Mouse (Mus musculus): Measurements from ENCODE around the gene Ak7. TPM values are rescaled to one million over a fixed set of nuclear protein-coding genes. Genes with fewer than 3 reads are reported as not detected.

Ak7 gene
- total RNA-seq (2021): under 1 TPM; 0.25 to 0.68 TPM
- long read RNA-seq, experiment 1: 0 reads
- long read RNA-seq, experiment 2, partial matches to known transcripts: 1 of 1 reads
- long read RNA-seq, experiment 2, other reads (novel, unspliced or antisense): 0 of 1 reads

GRCm38 (mm10) chr12:105705799-105706487 is at the start of gene Ak7:
Gene Ak7, plus strand, starts transcription at chr12:105705976.
- TF ChIP-seq CTCF (IDR thresholded peaks at IDR 0.05): no peak
- peak in 1 of 2 experiments; percentile 17 for DNase-seq (ENCODE audit: extremely low spot score in 1 of 2, low spot score in 2 of 2)
- Histone ChIP-seq H3K27ac (no peak within 1 kb of the TSS), H3K4me3 (no peak within 1 kb of the TSS)
- intact Hi-C loops (cut with DNase I): no loop called here

- TF ChIP-seq CTCF (IDR thresholded peaks at IDR 0.05): no peak
- intact Hi-C loops (cut with DNase I): no loop called here
- H3K27ac ChIP-seq: no peak overlapping the region
- no peak for DNase-seq (ENCODE audit: extremely low spot score in 1 of 2, low spot score in 2 of 2)
- H3K4me3 ChIP-seq: no peak overlapping the region
Measured at GRCm38 (mm10) chr12:105676274-105676673, 29.5 kb upstream of the Ak7 start.

- no peak for DNase-seq (ENCODE audit: extremely low spot score in 1 of 2, low spot score in 2 of 2)
- TF ChIP-seq CTCF (IDR thresholded peaks at IDR 0.05): no peak
- no peak overlapping the region for H3K27ac ChIP-seq
- H3K4me3 ChIP-seq: no peak overlapping the region
- intact Hi-C loops (cut with DNase I): no loop called here
Measured at GRCm38 (mm10) chr12:105678211-105678610, 27.6 kb upstream of the Ak7 start.

GRCm38 (mm10) chr12:105678762-105679161 is 27.0 kb upstream of the Ak7 start:
- Histone ChIP-seq H3K27ac (no peak overlapping the region), H3K4me3 (no peak overlapping the region)
- intact Hi-C loops (cut with DNase I): no loop called here
- TF ChIP-seq CTCF (IDR thresholded peaks at IDR 0.05): no peak
- no peak for DNase-seq (ENCODE audit: extremely low spot score in 1 of 2, low spot score in 2 of 2)

- no peak; the same call in 1 of the 2 replicates for TF ChIP-seq CTCF (IDR thresholded peaks at IDR 0.05)
- intact Hi-C loops (cut with DNase I): loop anchor here (2.0 kb wide), 1 partner anchor 101 kb away; the partner anchor contains the start of gene Papola
- peak within 1 kb of the TSS; percentile 96 for H3K27ac ChIP-seq
- peak within 1 kb of the TSS; percentile 86 for H3K4me3 ChIP-seq
- DNase-seq (ENCODE audit: extremely low spot score in 1 of 2, low spot score in 2 of 2): peak; percentile 23 to 28
Measured at GRCm38 (mm10) chr12:105683933-105684901, 21.6 kb upstream of the Ak7 start, which contains the start of gene Gskip. Gene Gskip, plus strand, starts transcription at chr12:105684829.

- TF ChIP-seq CTCF (IDR thresholded peaks at IDR 0.05): no peak
- peak; percentile 94 to 96 for DNase-seq (ENCODE audit: extremely low spot score in 1 of 2, low spot score in 2 of 2)
- Histone ChIP-seq H3K27ac (peak within 1 kb of the TSS; percentile 96), H3K4me3 (peak within 1 kb of the TSS; percentile 86)
- intact Hi-C loops (cut with DNase I): loop anchor here (2.0 to 5.0 kb wide), 2 partner anchors 37 to 100 kb away; partner anchors contain the start of gene Papola
Measured at GRCm38 (mm10) chr12:105685001-105685691, 20.6 kb upstream of the Ak7 start, which contains the start of gene Atg2b. Gene Atg2b, minus strand, starts transcription at chr12:105685211.

- DNase-seq (ENCODE audit: extremely low spot score in 1 of 2, low spot score in 2 of 2): no peak
- TF ChIP-seq CTCF (IDR thresholded peaks at IDR 0.05): no peak
Measured at GRCm38 (mm10) chr12:105686791-105687190, 19.0 kb upstream of the Ak7 start.

GRCm38 (mm10) chr12:105687416-105687815 is 18.4 kb upstream of the Ak7 start:
- Histone ChIP-seq H3K4me3 (no peak overlapping the region), H3K27ac (no peak overlapping the region)
- DNase-seq (ENCODE audit: extremely low spot score in 1 of 2, low spot score in 2 of 2): no peak
- TF ChIP-seq CTCF (IDR thresholded peaks at IDR 0.05): no peak
- intact Hi-C loops (cut with DNase I): loop anchor here (5.0 kb wide), 1 partner anchor 35 kb away; no protein-coding TSS in a partner anchor

More at GRCm38 (mm10) chr12:105686791-105687190, 19.0 kb upstream of the Ak7 start:
- H3K4me3 ChIP-seq: no peak overlapping the region
- intact Hi-C loops (cut with DNase I): loop anchor here (5.0 kb wide), 1 partner anchor 36 kb away; no protein-coding TSS in a partner anchor
- H3K27ac ChIP-seq: no peak overlapping the region

GRCm38 (mm10) chr12:105688546-105688945 is 17.2 kb upstream of the Ak7 start:
- H3K4me3 ChIP-seq: no peak overlapping the region
- no peak for TF ChIP-seq CTCF (IDR thresholded peaks at IDR 0.05)
- DNase-seq (ENCODE audit: extremely low spot score in 1 of 2, low spot score in 2 of 2): no peak
- intact Hi-C loops (cut with DNase I): loop anchor here (5.0 kb wide), 1 partner anchor 34 kb away; no protein-coding TSS in a partner anchor
- H3K27ac ChIP-seq: no peak overlapping the region

GRCm38 (mm10) chr12:105689435-105689834 is 16.3 kb upstream of the Ak7 start:
- H3K4me3 ChIP-seq: no peak overlapping the region
- DNase-seq (ENCODE audit: extremely low spot score in 1 of 2, low spot score in 2 of 2): no peak
- TF ChIP-seq CTCF (IDR thresholded peaks at IDR 0.05): no peak
- H3K27ac ChIP-seq: no peak overlapping the region
- intact Hi-C loops (cut with DNase I): loop anchor here (5.0 kb wide), 1 partner anchor 33 kb away; no protein-coding TSS in a partner anchor

GRCm38 (mm10) chr12:105694021-105694420 is 11.8 kb upstream of the Ak7 start:
- Histone ChIP-seq H3K4me3 (no peak overlapping the region), H3K27ac (no peak overlapping the region)
- DNase-seq (ENCODE audit: extremely low spot score in 1 of 2, low spot score in 2 of 2): no peak
- intact Hi-C loops (cut with DNase I): no loop called here
- TF ChIP-seq CTCF (IDR thresholded peaks at IDR 0.05): no peak

Measured in left cerebral cortex, adult 2 months (tissue).